Mouse (Mus musculus) cerebral cortex, adult 2 months (tissue): ENCODE measurements around the gene Cyp2d12.

ENCODE experiments used
- WGBS: fragments of 180-500 bp; shearing (Covaris S2); methylation state at CpG from one replicate; pipeline ENCODE4 v1.1.7; 2018; 5-methylcytosine and 5-hydroxymethylcytosine counted together

Gene Cyp2d12

DNA sequence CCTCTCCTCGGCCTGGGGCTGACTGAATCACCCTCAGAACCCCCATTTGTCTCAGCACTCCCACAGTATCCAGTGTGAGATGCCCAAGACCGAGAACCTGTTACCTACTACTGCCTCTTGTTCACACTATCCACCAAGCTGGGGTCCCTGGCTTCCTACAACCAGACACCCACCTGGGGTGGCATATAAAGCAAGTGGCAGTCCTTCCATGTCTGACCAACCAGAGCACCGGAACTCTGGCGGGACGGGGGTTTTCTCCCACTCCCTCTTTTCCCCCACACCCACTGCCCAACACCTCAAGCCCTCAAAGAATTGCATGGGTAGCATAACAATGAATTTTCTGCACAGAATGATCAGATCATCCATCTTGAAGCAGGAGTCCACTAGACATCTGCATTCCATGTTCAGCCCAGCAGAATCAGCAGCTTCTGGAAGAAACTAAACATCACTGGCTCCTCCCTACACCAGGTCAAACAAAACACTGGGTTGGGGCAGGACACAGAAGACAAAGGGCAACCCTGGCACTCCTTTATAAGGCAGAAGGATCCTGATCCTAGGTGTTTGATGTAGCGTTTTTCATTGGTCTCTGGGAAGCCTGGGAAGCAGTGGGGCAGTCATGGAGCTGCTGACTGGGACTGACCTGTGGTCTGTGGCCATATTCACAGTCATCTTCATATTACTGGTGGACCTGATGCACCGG lies at the start of gene Cyp2d12:
TSS of gene Cyp2d12 (plus strand) at position 542 of the 700 bp plus-strand sequence.
- 77% methylated on average over 7 of the region's 7 CpGs for WGBS

- 53% methylated on average over 3 of the region's 3 CpGs for WGBS
Observed at GRCm38 (mm10) chr15:82506971-82507370, 47.9 kb upstream of the Cyp2d12 start.

DNA sequence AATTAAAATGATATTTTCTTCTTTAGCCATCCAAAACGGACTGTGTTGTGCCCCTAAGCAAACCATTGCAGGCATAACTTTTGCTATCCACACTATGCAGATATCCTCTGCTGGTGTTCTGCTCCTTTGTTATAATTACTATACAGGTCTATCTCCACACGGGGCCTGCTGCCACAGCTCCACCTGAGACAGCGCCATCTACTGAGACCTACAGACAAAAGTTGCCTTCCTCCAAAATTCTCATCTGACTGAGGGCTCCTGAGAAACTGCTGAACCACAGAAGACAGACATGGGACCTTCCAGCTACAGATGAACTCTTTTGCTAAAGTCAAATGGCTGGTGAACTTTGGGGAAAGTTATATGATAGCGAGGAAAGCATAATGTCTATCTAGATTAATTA lies 47.1 kb upstream of the Cyp2d12 start:
- WGBS, result 52% methylated on average over 4 of the region's 4 CpGs

DNA sequence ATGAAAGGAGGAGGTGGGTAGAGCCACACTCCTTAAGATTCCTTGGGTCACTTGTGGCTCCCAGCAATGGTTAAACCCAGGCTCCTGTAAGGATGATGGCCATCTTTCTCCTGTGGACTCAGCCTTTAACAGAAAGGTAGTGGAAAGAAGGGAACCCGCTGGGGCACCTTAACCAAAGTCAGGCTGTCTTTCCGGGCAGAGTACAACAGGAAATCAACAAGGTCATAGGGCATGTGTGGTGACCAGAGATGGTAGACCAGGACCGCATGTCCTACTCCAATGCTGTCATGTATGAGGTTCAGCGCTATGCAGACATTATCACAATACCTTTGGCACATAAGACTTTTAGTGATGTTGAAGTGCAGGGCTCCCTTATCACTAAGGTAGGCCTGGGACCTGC lies 45.4 kb upstream of the Cyp2d12 start:
- 89% methylated on average over 4 of the region's 4 CpGs for WGBS

- 73% methylated on average over 2 of the region's 2 CpGs for WGBS
Observed at GRCm38 (mm10) chr15:82512111-82512510, 42.8 kb upstream of the Cyp2d12 start.

DNA sequence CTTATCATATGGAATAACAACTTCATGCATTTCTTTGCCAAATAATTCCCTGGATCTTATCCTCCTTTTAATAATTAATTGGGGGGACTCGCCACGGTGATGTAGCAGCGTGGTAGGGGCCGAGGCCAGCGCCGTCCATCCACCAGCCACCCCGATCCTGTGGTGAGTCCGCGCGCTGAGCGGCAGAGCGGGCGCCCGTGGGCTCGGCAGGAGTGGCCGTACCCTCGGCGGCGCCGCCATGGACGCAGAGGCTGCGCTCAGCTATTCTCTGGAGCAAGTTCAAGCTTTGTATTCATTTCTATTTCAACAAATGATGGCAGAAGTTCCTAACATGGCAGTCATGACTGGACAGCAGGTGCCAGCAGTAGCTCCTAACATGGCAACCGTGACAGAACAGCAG lies 38.7 kb upstream of the Cyp2d12 start:
- 91% methylated on average over 23 of the region's 23 CpGs for WGBS

DNA sequence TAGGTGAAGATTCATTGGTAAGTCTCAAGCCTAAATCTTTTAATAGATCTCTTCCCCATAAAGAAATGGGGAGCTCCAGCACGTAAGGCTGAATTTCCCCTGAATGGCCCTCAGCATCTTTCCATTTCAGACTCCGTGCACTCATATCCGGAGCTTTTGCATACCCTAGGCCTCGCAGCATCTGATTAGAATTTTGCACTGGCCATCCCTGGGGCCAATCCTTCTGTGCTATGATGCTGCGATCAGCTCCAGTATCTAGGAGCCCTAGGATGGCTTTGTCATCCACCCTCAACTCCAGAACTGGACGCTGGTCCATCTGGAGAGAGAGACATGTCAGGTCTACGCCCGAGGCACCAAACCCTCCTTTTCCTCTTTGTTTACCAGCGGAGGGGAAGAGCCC lies 27.5 kb upstream of the Cyp2d12 start:
- WGBS, result 90% methylated on average over 8 of the region's 9 CpGs

DNA sequence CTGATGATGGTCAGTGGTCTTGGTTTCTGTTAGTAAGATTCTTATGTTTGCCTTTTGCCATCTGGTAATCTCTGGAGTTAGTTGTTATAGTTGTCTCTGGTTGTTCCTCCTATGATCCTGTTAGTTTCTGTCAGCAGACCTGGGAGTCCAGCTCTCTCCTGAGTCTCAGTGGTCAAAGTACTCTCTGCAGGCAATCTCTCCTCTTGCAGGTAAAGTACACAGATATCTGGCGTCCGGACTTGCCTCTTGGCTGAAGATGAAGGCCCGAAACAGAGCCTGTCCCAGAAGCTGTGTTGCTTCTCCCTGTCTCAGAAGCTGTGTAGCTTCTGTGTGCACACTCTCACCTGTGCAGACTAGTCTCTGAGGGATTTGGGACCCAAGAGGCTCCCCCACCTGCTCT lies 22.2 kb upstream of the Cyp2d12 start:
- WGBS, result 91% methylated on average over 3 of the region's 3 CpGs

GRCm38 (mm10) chr15:82542976-82543375 lies 11.9 kb upstream of the Cyp2d12 start:
- WGBS, result 73% methylated on average over 3 of the region's 3 CpGs

DNA sequence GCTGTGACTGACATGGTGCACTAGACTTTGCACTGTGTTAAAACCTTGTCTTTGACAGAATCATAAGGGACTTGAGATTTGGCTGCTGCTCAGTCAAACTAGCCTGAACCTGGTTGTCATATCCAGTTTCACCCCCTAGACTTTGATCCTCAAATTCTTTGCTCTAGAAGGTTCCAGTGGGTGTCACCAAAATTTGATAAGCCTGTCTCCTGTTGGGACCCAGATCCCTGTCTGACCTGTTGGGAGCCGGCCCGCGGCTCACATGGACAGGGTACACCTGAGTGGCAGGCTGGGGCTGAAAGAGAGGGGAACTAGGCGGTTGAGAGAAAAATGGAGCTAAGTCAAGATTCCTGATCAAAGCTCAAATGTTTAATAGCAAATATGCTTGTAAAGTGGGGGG lies 7.1 kb upstream of the Cyp2d12 start:
- WGBS, result 96% methylated on average over 4 of the region's 4 CpGs

DNA sequence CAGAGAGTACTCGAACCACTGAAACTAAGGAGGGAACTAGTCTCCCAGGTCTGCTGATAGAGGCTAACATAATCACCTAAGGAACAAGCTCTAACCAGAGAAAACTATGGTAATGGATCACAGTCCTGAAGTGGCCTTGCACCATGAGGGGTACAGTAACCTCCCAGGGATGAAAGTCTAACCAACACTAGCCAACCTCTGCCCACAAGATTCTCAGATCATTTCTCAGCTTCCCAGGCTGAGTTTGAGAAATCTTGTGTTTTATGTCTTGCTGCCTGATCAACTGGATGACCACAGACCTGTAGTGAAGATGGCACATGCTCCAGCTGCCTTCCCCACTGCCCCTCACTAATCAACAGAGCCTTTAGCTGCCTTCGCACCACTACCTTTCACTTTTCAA lies 1.7 kb upstream of the Cyp2d12 start:
- WGBS, result 81% methylated on average over 2 of the region's 2 CpGs

GRCm38 (mm10) chr15:82572856-82573255 lies 18.0 kb downstream of the Cyp2d12 start:
- 82% methylated on average over 1 of the region's 1 CpGs for WGBS

DNA sequence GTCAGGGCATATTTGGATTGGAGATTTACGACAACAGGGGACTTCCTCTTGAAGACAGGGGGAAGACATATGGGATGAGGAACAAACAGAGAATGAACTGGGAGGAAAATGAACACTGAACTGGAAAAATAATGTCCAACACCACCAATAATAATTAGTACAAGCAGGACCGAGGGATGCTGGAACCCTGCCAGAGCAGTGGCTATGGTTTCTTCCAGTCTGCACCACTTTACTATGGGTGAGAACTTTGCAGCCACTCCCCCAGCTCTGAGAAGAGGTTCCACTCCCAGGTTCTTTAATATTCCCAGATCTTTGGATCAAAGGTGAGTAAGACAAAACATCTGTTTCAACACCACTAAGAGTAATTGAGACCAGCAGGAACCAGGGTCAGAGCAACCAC lies 24.2 kb downstream of the Cyp2d12 start:
- 62% methylated on average over 2 of the region's 2 CpGs for WGBS

- 74% methylated on average over 9 of the region's 9 CpGs for WGBS
Observed at GRCm38 (mm10) chr15:82582621-82583020, 27.7 kb downstream of the Cyp2d12 start.
